In the genomic region with DNA sequence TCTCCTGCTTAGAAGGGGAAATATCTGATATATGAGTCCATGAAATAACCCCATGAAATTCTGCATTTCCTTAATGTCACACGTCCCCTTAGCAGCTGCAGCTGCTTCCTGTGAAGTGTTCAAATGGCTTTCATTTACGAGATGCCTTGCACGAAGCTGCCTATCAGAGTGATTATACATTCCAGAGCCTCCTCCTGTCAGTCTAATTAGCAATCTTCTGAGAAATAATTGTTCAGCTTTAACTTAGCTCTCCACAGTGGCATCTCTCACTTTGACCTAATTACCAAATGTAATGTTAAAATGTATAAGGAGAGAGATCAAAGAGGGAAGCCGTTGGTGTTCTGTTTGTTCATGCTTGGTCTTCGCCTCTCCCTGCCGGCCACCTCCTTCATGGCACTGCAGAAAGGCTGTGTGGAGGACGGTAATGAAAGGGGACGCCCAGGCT, we compare ENCODE assay signal across 10 mouse cellular contexts.
DNase-seq lines count a peak whose midpoint lies in the region; ATAC-seq lines count a peak whose summit lies in the region.
"Had no signal": no experiment of that assay in that cellular context is flagged by ENCODE, and none has a peak within 500 bp of the region (broad histone marks: within the 10 kb centered on the region; RNA-seq: fewer than 3 reads in every experiment).

No protein-coding gene starts in this region.

- intact Hi-C loops in gastrocnemius, postnatal 14 days (cut with DNase I; ENCODE audit: low total_unique reads): no loop called here

- H3K36me3 ChIP-seq in neural tube, embryonic 11.5 days (ENCODE audit: control insufficient read depth, insufficient read depth, low read length): no peaks in the 10 kb centered on the region; the same call in 1 of the 2 replicates
- H3K36me3 ChIP-seq in forebrain, embryonic 14.5 days (ENCODE audit: control insufficient read depth, insufficient read depth, low read length): peaks cover 9% of the 10 kb centered on the region; the same call in 1 of the 2 replicates
- 0 out of 2 replicates have a peak, but pooled peaks cover 3% of the 10 kb centered on the region for H3K36me3 ChIP-seq in limb, embryonic 12.5 days
- H3K36me3 ChIP-seq: lung, embryonic 15.5 days had no signal

- ATAC-seq in neural tube, embryonic 11.5 days (ENCODE audit: insufficient read depth, low FRiP score, low TSS enrichment): no peak
- peak; percentile 66 for ATAC-seq in forebrain, embryonic 14.5 days
- 0 out of 2 replicates have a peak, but pooled peaks have one; percentile 3 for ATAC-seq in limb, embryonic 12.5 days (ENCODE audit: insufficient number of reproducible peaks, insufficient read depth, low FRiP score, low TSS enrichment, low read depth)
- ATAC-seq in cerebellum, adult (ENCODE audit: insufficient number of reproducible peaks, low FRiP score, low TSS enrichment): no peak

- H3K9ac ChIP-seq in neural tube, embryonic 11.5 days (ENCODE audit: low read length): no peak overlapping the region
- H3K9ac ChIP-seq in forebrain, embryonic 14.5 days (ENCODE audit: low read length): peak overlapping the region; percentile 48; the same call in 1 of the 2 replicates
- no peak overlapping the region for H3K9ac ChIP-seq in limb, embryonic 12.5 days (replicated peaks)
- H3K9ac ChIP-seq: lung, embryonic 15.5 days had no signal

- H3K27me3 ChIP-seq in neural tube, embryonic 11.5 days (ENCODE audit: control insufficient read depth, insufficient read depth, low read length): no peaks in the 10 kb centered on the region
- H3K27me3 ChIP-seq in forebrain, embryonic 14.5 days (replicated peaks; ENCODE audit: control insufficient read depth, insufficient read depth, low read length): no peaks in the 10 kb centered on the region
- H3K27me3 ChIP-seq in limb, embryonic 12.5 days: no peaks in the 10 kb centered on the region
- H3K27me3 ChIP-seq: lung, embryonic 15.5 days had no signal

- no peak for DNase-seq in neural tube, embryonic 11.5 days (ENCODE audit: low spot score)
- DNase-seq in neural tube, embryonic 10.5 days (ENCODE audit: extremely low spot score, low spot score): no peak
- DNase-seq in forebrain, embryonic 14.5 days (ENCODE audit: low spot score): peak; percentile 79
- peak; percentile 78 for DNase-seq in retina, postnatal 1 day
- no peak for DNase-seq in gastrocnemius, postnatal 14 days
- DNase-seq in layer of hippocampus, postnatal 25 days (ENCODE audit: extremely low spot score in 1 of 2, low spot score in 1 of 2): no peak
- DNase-seq: kidney, postnatal 36 days had no signal

- H3K9me3 ChIP-seq in neural tube, embryonic 11.5 days (ENCODE audit: control insufficient read depth, low read length): no peaks in the 10 kb centered on the region
- 0 out of 2 replicates have a peak, but pooled peaks cover 2% of the 10 kb centered on the region for H3K9me3 ChIP-seq in forebrain, embryonic 14.5 days (replicated peaks; ENCODE audit: control insufficient read depth, low read length)
- 0 out of 2 replicates have a peak, but pooled peaks cover 3% of the 10 kb centered on the region for H3K9me3 ChIP-seq in limb, embryonic 12.5 days
- H3K9me3 ChIP-seq: lung, embryonic 15.5 days had no signal

- 25% methylated on average over 8 of the region's 8 CpGs for WGBS in neural tube, embryonic 11.5 days
- under 1% methylated on average over 8 of the region's 8 CpGs for WGBS in forebrain, embryonic 14.5 days
- 7% methylated on average over 8 of the region's 8 CpGs for WGBS in limb, embryonic 12.5 days

- no peak overlapping the region for H3K4me2 ChIP-seq in neural tube, embryonic 11.5 days (ENCODE audit: low read depth)
- peak overlapping the region; percentile 31 for H3K4me2 ChIP-seq in forebrain, embryonic 14.5 days (ENCODE audit: low read length)
- no peak overlapping the region for H3K4me2 ChIP-seq in limb, embryonic 12.5 days
- H3K4me2 ChIP-seq: lung, embryonic 15.5 days had no signal

- H3K27ac ChIP-seq in neural tube, embryonic 11.5 days (ENCODE audit: low read depth, low read length): peak overlapping the region; percentile 21; the same call in 1 of the 2 replicates
- peak overlapping the region; percentile 93 for H3K27ac ChIP-seq in forebrain, embryonic 14.5 days (ENCODE audit: low read depth, low read length)
- peak overlapping the region; percentile 41; the same call in 1 of the 2 replicates for H3K27ac ChIP-seq in limb, embryonic 12.5 days
- H3K27ac ChIP-seq: lung, embryonic 15.5 days had no signal

- peaks cover 26% of the 10 kb centered on the region for H3K4me1 ChIP-seq in neural tube, embryonic 11.5 days (ENCODE audit: control insufficient read depth, insufficient read depth, low read length)
- peaks cover 48% of the 10 kb centered on the region for H3K4me1 ChIP-seq in forebrain, embryonic 14.5 days (ENCODE audit: control insufficient read depth, insufficient read depth, low read length)
- peaks cover 35% of the 10 kb centered on the region for H3K4me1 ChIP-seq in limb, embryonic 12.5 days (replicated peaks)

- no peak overlapping the region for H3K4me3 ChIP-seq in neural tube, embryonic 11.5 days (ENCODE audit: low read depth, low read length)
- no peak overlapping the region for H3K4me3 ChIP-seq in forebrain, embryonic 14.5 days (ENCODE audit: low read depth, low read length)
- H3K4me3 ChIP-seq in limb, embryonic 12.5 days (replicated peaks): no peak overlapping the region
- H3K4me3 ChIP-seq: lung, embryonic 15.5 days had no signal

Comparison
In these comparisons a context has a peak if more than half of its experiments do, and no peak if none do; other contexts are left out.
1. ATAC-seq: peak in forebrain, embryonic 14.5 days (single experiment) and limb, embryonic 12.5 days (single experiment); none in neural tube, embryonic 11.5 days (single experiment) and cerebellum, adult (single experiment).
2. DNase-seq: peak in forebrain, embryonic 14.5 days (single experiment) and retina, postnatal 1 day (single experiment); none in neural tube, embryonic 11.5 days (single experiment), neural tube, embryonic 10.5 days (single experiment), gastrocnemius, postnatal 14 days (single experiment) and layer of hippocampus, postnatal 25 days (0 of 2).
3. H3K27ac ChIP-seq: peak in every context shown above with its lines; median percentile 93 in forebrain, embryonic 14.5 days; 41 in limb, embryonic 12.5 days; 21 in neural tube, embryonic 11.5 days.